Mouse (Mus musculus): ENCODE measurements around the gene Pgam5.

Pgam5 gene

GRCm38 (mm10) chr5:110230401-110230779, 39.3 kb downstream of the Pgam5 start:
- no peak for DNase-seq (ENCODE audit: low spot score in 2 of 2)

- DNase-seq (ENCODE audit: low spot score in 2 of 2) = no peak
These were observed 42.3 kb downstream of the Pgam5 start for GRCm38 (mm10) chr5:110227336-110227883.

GRCm38 (mm10) chr5:110225056-110225455, 44.7 kb downstream of the Pgam5 start:
- DNase-seq (ENCODE audit: low spot score in 2 of 2) = no peak

GRCm38 (mm10) chr5:110222757-110223156, 47.0 kb downstream of the Pgam5 start:
- DNase-seq (ENCODE audit: low spot score in 2 of 2) = no peak

- no peak for DNase-seq (ENCODE audit: low spot score in 2 of 2)
These were observed 49.4 kb downstream of the Pgam5 start for GRCm38 (mm10) chr5:110220331-110220730.

GRCm38 (mm10) chr5:110216780-110217179, 52.9 kb downstream of the Pgam5 start:
- no peak for DNase-seq (ENCODE audit: low spot score in 2 of 2)

GRCm38 (mm10) chr5:110211312-110211711, 58.4 kb downstream of the Pgam5 start:
- no peak for DNase-seq (ENCODE audit: low spot score in 2 of 2)

Data from heart, adult 9 months (tissue).